ENCODE assay signal across 8 mouse cellular contexts in genomic region chrX:135993664-135994119, GRCm38 (mm10). TPM values are rescaled to one million over a fixed set of nuclear protein-coding genes. Genes with fewer than 3 reads are reported as not detected.
DNase-seq lines count a peak whose midpoint lies in the region; ATAC-seq and TF ChIP-seq lines count a peak whose summit lies in the region.
"Not testable (repeated sequence)": the region's sequence is repeated elsewhere in the genome, so short reads cannot be mapped to it uniquely, and the experiment has no call there.

TSS of gene Arxes2 (plus strand) at chrX:135993824.

- TF ChIP-seq POLR2A in limb, embryonic 14.5 days (IDR thresholded peaks at IDR 0.05; ENCODE audit: borderline replicate concordance, extremely low read depth, insufficient read depth, insufficient read length) = not testable (repeated sequence)

- not testable (repeated sequence) for TF ChIP-seq CTCF in forebrain, postnatal 0 days (IDR thresholded peaks at IDR 0.05; ENCODE audit: low read depth)

- peak within 1 kb of the TSS; percentile 65 for H3K9ac ChIP-seq in ES-E14 (ENCODE audit: insufficient read depth, low read depth, low read length, poor library complexity, severe bottlenecking)
- not testable (repeated sequence) for H3K9ac ChIP-seq in forebrain, postnatal 0 days; hindbrain, embryonic 12.5 days; limb, embryonic 14.5 days (ENCODE audit: low read depth, low read length, severe bottlenecking); stomach, embryonic 16.5 days (ENCODE audit: low read length)

- DNase-seq in ES-E14 (ENCODE audit: low read depth, low spot score); forebrain, postnatal 0 days; limb, embryonic 14.5 days (ENCODE audit: low spot score); midbrain, embryonic 10.5 days (ENCODE audit: low spot score): not testable (repeated sequence)
- DNase-seq in cerebellum, adult 9-11 months = peak; percentile 52
- DNase-seq in layer of hippocampus, adult 18-20 months (ENCODE audit: low spot score in 2 of 2) = peak in 1 of 2 experiments; percentile 12

- H3K4me3 ChIP-seq in ES-E14 (ENCODE audit: insufficient read depth in 1 of 2, low read depth in 1 of 2, low read length in 2 of 2, poor library complexity in 1 of 2, severe bottlenecking in 1 of 2) = peak within 1 kb of the TSS; percentile 56 to 59; a peak in 3 of 4 replicates
- H3K4me3 ChIP-seq in forebrain, postnatal 0 days (ENCODE audit: low read depth, low read length) = peak within 1 kb of the TSS; percentile 34
- H3K4me3 ChIP-seq in hindbrain, embryonic 12.5 days = peak within 1 kb of the TSS; percentile 31
- H3K4me3 ChIP-seq in limb, embryonic 14.5 days (replicated peaks; ENCODE audit: low read length) = peak within 1 kb of the TSS; percentile 30
- peak within 1 kb of the TSS; percentile 47 for H3K4me3 ChIP-seq in midbrain, embryonic 10.5 days
- peak within 1 kb of the TSS; percentile 32 for H3K4me3 ChIP-seq in stomach, embryonic 16.5 days (replicated peaks; ENCODE audit: low read length)

- H3K27ac ChIP-seq in ES-E14 (ENCODE audit: insufficient read depth, low read depth, low read length, poor library complexity, severe bottlenecking); forebrain, postnatal 0 days (ENCODE audit: low read depth, low read length); hindbrain, embryonic 12.5 days; limb, embryonic 14.5 days (replicated peaks; ENCODE audit: low read depth, low read length); stomach, embryonic 16.5 days (ENCODE audit: low read length): not testable (repeated sequence)
- H3K27ac ChIP-seq in midbrain, embryonic 10.5 days (replicated peaks) = peak within 1 kb of the TSS; percentile 78

- not testable (repeated sequence) for H3K4me1 ChIP-seq in ES-E14 (ENCODE audit: control insufficient read depth in 2 of 2, insufficient read depth in 2 of 2, low read length in 2 of 2, poor library complexity in 1 of 2); forebrain, postnatal 0 days (ENCODE audit: insufficient read depth); hindbrain, embryonic 12.5 days; limb, embryonic 14.5 days (ENCODE audit: control insufficient read depth, insufficient read depth, low read length); midbrain, embryonic 10.5 days; stomach, embryonic 16.5 days (ENCODE audit: control insufficient read depth, insufficient read depth, low read length)

- not testable (repeated sequence) for H3K36me3 ChIP-seq in ES-E14 (ENCODE audit: control insufficient read depth, insufficient read depth, low read length, poor library complexity, severe bottlenecking); forebrain, postnatal 0 days (ENCODE audit: insufficient read depth); hindbrain, embryonic 12.5 days; limb, embryonic 14.5 days (ENCODE audit: control insufficient read depth, insufficient read depth, low read length); midbrain, embryonic 10.5 days; stomach, embryonic 16.5 days (ENCODE audit: control insufficient read depth, insufficient read depth, low read length)

- peak; percentile 96 for ATAC-seq in forebrain, postnatal 0 days
- peak; percentile 93 for ATAC-seq in hindbrain, embryonic 12.5 days (ENCODE audit: low FRiP score)
- peak; percentile 93 for ATAC-seq in limb, embryonic 14.5 days (ENCODE audit: low FRiP score, low read depth)
- ATAC-seq in stomach, embryonic 16.5 days (ENCODE audit: insufficient read depth, low FRiP score) = peak; percentile 94

- in situ Hi-C loops in ES-E14 (cut with MboI; ENCODE audit: low sequenced_read_pairs in 2 of 2, unreplicated experiment in 2 of 2) = not testable (repeated sequence)

- H3K27me3 ChIP-seq in forebrain, postnatal 0 days (ENCODE audit: insufficient read depth, low read length); hindbrain, embryonic 12.5 days; limb, embryonic 14.5 days (ENCODE audit: control insufficient read depth, insufficient read depth, low read length); stomach, embryonic 16.5 days (ENCODE audit: control insufficient read depth, insufficient read depth, low read length): not testable (repeated sequence)
- H3K27me3 ChIP-seq in midbrain, embryonic 10.5 days (ENCODE audit: low read depth, poor library complexity, severe bottlenecking) = peaks cover 11% of the 10 kb centered on the region; the same call in 1 of the 2 replicates

- WGBS in forebrain, postnatal 0 days = 16% methylated on average over 19 of the region's 39 CpGs
- 28% methylated on average over 10 of the region's 39 CpGs for WGBS in hindbrain, embryonic 12.5 days
- WGBS in limb, embryonic 14.5 days = no CpG with 5 or more reads among the region's 39 CpGs
- 13% methylated on average over 25 of the region's 39 CpGs for WGBS in midbrain, embryonic 10.5 days
- WGBS in stomach, embryonic 16.5 days = 8% methylated on average over 8 of the region's 39 CpGs

- H3K4me2 ChIP-seq in forebrain, postnatal 0 days (ENCODE audit: low read depth) = peak within 1 kb of the TSS; percentile 44
- peak within 1 kb of the TSS; percentile 47 for H3K4me2 ChIP-seq in hindbrain, embryonic 12.5 days (replicated peaks)
- H3K4me2 ChIP-seq in limb, embryonic 14.5 days (replicated peaks; ENCODE audit: low read depth, low read length, severe bottlenecking) = peak within 1 kb of the TSS; percentile 45
- H3K4me2 ChIP-seq in stomach, embryonic 16.5 days (ENCODE audit: low read depth, low read length) = peak within 1 kb of the TSS; percentile 43

- H3K9me3 ChIP-seq in ES-E14 (ENCODE audit: control insufficient read depth, insufficient read depth, low read depth, low read length); forebrain, postnatal 0 days (ENCODE audit: low read length); hindbrain, embryonic 12.5 days (replicated peaks); limb, embryonic 14.5 days (ENCODE audit: control insufficient read depth, low read length); midbrain, embryonic 10.5 days (replicated peaks); stomach, embryonic 16.5 days (replicated peaks; ENCODE audit: control insufficient read depth, low read length): not testable (repeated sequence)

RNA-seq across cellular contexts. Expression of gene Arxes2, which starts in this region (rescaled TPM):
- total RNA-seq in ES-E14 (2012; rRNA removed) = 54.2 and 89.3 TPM in 2 replicates
- total RNA-seq in forebrain, postnatal 0 days (2014; rRNA removed) = 179 and 211 TPM in 2 replicates
- 235 and 280 TPM in 2 replicates for polyA plus RNA-seq in forebrain, postnatal 0 days (2015; fragmentation: Nextera tagmentation; extraction: Ambion mirVana)
- 144 and 146 TPM in 2 replicates for polyA plus RNA-seq in hindbrain, embryonic 12.5 days (2016; fragmentation: Nextera tagmentation; extraction: Ambion mirVana)
- total RNA-seq in layer of hippocampus, adult 18-20 months (2021) = 10 to 100 TPM; 53.9 to 72.7 TPM
- 43.9 and 45.5 TPM in 2 replicates for polyA plus RNA-seq in limb, embryonic 14.5 days (2012; rRNA removed)
- polyA plus RNA-seq in limb, embryonic 14.5 days (2014; fragmentation: Nextera tagmentation; extraction: Ambion mirVana) = 73.7 and 80.4 TPM in 2 replicates
- polyA plus RNA-seq in midbrain, embryonic 10.5 days (2016; fragmentation: Nextera tagmentation; extraction: Ambion mirVana) = 117 TPM in 2 replicates
- polyA plus RNA-seq in stomach, embryonic 16.5 days (2015; fragmentation: Nextera tagmentation; extraction: Ambion mirVana) = 45.1 and 55.0 TPM in 2 replicates
